Mouse (Mus musculus) adipocyte (in vitro differentiated cells): ENCODE measurements at regions not wholly inside any gene's neighbourhood (a gene's known extent, or its start where the extent isn't known, plus 50 kb on each side); places are given as distances from the start of the nearest gene placed in this dataset.

Experiments used
- DNase-seq: peaks from one replicate; pipeline ENCODE4 v3.0.0-alpha.2; 2016; ENCODE audit warnings: low spot score

- peak; percentile 34 for DNase-seq
These were observed 151.9 kb downstream of the Qrsl1 start for GRCm38 (mm10) chr10:43749496-43750110.

DNA sequence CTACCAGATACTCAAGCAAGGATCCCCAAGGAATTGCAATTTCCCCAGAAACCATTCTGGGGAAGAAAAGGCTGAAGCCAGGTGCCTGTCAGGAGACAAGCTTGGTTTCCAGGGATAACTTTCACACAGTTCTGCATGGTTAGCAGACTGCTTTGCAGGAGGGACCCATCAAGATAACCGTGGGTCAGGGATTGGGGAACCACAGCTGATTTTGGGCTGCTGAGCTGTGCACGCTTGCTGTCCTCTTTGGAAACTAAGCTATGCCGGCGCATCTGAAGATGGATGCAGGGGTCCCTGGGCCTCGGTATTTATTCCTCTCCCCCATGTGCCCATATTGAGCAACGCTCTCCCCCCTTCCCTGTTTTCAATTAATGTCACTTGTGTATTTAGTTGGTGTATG, 151.1 kb downstream of the Qrsl1 start:
- DNase-seq = no peak

- DNase-seq = no peak
These were observed 150.7 kb downstream of the Qrsl1 start for GRCm38 (mm10) chr10:43750854-43751253.

- no peak for DNase-seq
These were observed 149.5 kb downstream of the Qrsl1 start for GRCm38 (mm10) chr10:43751881-43752675.

GRCm38 (mm10) chr10:43756881-43757565, 144.5 kb downstream of the Qrsl1 start:
- DNase-seq = no peak

DNA sequence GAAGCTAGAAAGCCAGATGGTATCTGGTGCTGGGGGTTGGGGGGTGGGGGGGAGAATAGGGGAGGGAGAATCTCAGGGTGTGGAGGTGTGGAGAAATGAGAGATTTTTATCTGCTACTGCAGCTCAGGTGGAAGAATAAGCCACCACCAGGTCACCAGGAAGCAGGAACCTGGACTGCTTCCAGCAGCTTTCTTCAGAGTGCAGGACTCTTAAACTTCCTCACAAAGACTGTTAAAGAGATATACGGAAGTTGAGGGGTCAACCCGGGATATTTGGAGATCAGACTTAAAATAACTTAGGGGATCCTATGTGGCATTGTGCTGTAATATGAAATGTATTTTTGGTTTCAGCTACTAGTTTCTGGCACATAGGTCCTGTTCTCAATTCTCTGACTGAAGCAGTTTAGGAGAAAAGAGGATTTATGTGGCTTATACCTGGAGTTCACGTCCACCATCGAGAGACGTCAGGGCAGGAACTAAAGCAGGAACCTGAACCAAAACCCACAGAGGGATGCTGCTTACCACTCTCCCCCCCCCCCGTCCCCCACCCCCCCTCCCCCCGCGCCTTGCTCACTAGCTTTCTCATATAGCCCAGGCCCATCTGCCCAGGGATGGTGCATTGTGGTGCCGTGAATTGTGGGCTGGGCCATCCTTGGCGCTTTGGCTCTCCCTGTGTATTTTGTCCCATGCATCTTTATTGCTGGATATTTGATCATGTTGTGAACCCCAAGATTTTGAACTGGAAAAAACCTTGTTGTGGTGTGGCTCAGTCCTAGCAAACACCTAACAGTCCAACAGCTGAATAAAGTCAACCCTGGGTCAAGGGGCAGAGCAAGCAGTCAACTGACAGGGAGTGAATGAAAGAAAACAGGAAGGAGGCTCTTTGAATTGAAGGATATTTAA, 143.2 kb downstream of the Qrsl1 start:
- DNase-seq = no peak

DNA sequence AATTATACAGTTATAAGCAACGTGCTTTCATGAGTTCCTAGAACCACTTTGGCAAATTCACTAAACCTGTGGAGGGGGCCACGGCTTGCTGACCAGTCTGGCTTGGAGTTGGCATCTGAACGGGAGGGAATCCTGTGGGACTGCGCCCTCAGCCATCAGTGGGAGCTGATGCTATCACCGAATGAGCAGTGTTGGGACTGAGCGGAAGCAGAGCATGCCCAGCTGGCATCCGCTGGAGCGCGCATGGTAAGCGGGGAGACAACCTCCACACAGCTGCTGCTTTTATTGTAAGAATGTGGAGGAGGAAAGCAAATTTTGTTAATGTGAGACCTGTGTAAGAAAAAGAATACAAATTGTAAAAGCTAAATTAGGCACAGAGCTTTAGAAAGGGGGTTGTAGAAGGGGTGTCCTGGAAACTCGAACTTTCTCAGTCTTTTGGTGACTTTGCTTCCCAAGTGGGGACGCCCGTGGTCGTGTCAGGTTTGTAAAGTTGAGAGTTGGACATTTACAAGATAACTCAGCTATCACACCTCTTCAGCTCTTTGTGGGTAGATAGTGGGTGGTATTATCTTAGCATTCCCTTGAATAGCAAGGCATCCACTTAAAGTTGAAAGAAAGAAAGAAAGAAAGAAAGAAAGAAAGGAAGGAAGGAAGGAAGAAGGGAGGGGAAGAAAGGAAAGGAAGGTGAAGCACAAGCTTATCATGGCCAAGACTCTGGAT, 142.2 kb downstream of the Qrsl1 start:
- DNase-seq = no peak

DNA sequence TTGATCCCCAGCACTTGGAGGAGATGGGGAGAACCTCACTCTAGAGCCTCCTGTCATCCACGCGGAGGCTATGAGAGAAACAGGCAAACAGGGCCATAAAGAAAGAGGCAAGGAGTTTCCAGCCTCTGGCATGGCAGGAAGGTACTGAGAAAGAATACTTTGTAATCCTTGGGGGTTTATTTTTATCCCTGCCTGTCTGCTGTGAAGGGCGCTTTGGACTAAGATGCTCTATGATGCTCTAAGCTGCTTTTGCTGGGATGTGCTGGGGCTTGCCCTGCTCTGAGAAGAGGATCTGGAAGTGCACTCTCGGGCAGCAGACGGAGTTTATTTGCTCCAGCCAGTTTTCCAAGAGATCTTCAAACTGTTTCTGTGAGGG, 141.7 kb downstream of the Qrsl1 start:
- no peak for DNase-seq

GRCm38 (mm10) chr10:43761979-43762570, 139.5 kb downstream of the Qrsl1 start:
- no peak for DNase-seq

GRCm38 (mm10) chr10:43764581-43764980, 137.0 kb downstream of the Qrsl1 start:
- DNase-seq = no peak

DNA sequence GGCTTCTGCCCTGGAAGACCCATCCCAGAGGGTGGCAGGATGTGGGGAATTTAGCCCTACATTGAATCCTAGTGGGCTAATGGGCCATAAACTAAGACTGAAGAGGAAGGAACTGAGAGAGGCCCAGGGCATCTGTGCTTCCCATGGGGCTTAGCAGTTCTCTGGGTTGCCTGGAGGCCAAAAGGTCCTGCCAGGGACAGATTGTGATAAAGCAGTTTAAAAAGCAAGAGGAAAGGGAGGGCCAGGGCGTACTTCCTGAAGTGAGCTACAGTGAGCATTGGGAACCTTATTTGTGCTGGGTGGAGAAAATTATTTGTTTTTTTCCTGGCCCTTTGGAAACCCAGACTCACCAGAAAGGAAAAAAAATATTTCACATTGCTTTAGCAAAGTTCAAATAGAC, 136.3 kb downstream of the Qrsl1 start:
- no peak for DNase-seq

GRCm38 (mm10) chr10:43765829-43766486, 135.6 kb downstream of the Qrsl1 start:
- no peak for DNase-seq

DNA sequence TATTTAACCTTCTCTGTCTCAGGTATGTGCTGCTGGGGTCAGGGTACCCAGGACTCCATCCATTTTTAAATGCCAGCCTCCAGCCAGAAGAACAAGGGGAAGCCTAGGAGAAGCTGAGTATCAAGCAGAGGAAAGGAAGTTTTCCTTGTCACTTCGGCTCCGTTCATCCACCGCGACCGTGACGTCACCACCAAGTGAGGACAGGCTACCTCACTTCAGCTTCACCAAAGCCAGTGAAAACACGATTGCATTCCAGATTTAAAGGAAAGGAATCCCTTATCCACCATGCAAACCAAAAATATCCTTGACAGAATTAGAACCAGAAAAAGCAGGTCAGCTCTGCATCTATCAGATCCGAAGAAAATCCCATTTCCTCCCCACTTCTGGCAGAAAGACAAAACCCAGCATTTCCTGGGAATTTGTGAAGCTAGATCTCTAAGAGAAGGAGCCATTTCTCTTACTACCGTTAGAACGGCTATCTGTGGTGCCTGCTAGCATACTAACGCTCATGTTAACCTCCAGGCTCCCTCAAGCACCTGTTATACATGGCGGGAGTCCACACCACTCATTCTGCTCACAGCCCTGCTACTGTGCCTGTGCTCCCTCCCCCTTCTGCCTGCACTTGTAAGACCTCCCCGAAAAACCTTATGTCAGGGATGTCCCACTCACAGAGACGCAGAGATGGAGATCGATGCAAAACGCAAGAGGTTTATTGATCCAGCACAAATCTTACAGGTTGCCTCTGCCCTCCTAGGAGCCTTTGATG, 133.4 kb downstream of the Qrsl1 start:
- DNase-seq = no peak

GRCm38 (mm10) chr10:43769026-43769425, 132.5 kb downstream of the Qrsl1 start:
- no peak for DNase-seq

- no peak for DNase-seq
These were observed 125.7 kb downstream of the Qrsl1 start for GRCm38 (mm10) chr10:43775807-43776206.

- no peak for DNase-seq
These were observed 123.6 kb downstream of the Qrsl1 start for GRCm38 (mm10) chr10:43777612-43778600.

- DNase-seq = no peak
These were observed 121.0 kb downstream of the Qrsl1 start for GRCm38 (mm10) chr10:43780571-43780970.

DNA sequence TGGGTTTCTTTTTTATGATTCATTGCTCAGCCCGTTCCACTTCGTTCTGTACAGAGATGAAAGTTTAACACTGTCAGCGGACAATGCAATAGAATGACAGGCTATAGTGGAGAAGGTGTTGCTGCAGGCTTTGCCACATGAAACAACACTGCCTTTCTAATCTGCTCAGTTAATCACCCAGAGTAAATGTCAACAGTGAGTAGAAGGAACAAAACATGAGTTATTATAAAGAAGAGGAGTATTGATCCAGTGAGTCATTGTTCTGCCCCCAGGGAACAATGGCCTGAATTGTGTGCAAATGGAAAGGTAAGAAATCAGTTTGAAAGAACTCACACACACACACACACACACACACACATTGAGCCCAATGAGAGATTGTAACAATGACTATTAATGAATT, 118.2 kb downstream of the Qrsl1 start:
- DNase-seq = no peak

GRCm38 (mm10) chr10:43790780-43791179, 110.8 kb downstream of the Qrsl1 start:
- DNase-seq = no peak
